Mouse (Mus musculus): ENCODE measurements around the gene Fam98c.

GRCm38 (mm10) chr7:29168791-29169230 lies 12.8 kb upstream of the Fam98c start:
- TF ChIP-seq USF1 (IDR thresholded peaks at IDR 0.05; ENCODE audit: low read depth): peak; percentile 48
- no peak for TF ChIP-seq MAX (IDR thresholded peaks at IDR 0.05; ENCODE audit: low read depth)
- TF ChIP-seq POLR2A (IDR thresholded peaks at IDR 0.05; ENCODE audit: insufficient read length, low read depth): no peak
